Mouse (Mus musculus): Measurements from ENCODE around the gene Hint1. TPM values are rescaled to one million over a fixed set of nuclear protein-coding genes. Genes with fewer than 3 reads are reported as not detected.
"Not testable (repeated sequence)": the region's sequence is repeated elsewhere in the genome, so short reads cannot be mapped to it uniquely, and the experiment has no call there.

Gene Hint1
- polyA plus RNA-seq, 1 experiment from 2014 or later: 851 TPM

DNA sequence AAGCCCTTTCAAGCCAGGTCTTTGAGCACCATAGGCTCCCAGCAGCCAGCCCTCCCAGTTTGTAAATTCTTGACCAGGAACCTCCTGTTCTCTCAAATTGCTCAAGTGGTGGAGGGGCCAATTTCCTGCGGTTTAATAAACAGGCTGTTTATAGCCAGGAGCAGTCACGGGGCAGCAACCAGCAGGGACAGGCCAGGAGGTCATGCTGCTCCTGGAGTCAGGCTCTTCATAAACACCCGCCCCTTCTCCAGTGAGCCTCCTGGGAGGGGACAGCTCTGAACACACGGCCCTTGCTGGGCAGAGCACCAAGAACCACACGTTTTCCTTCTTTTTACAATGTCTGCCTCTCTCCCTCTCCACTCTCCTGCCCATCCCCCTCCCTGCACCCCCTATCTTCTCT lies 18.8 kb downstream of the Hint1 start:
- peak; percentile 72; the same call in 1 of the 2 replicates for ATAC-seq
- no peaks in the 10 kb centered on the region for H3K36me3 ChIP-seq
- WGBS: 17% methylated on average over 5 of the region's 5 CpGs
- no peaks in the 10 kb centered on the region for H3K27me3 ChIP-seq (replicated peaks)
- peak overlapping the region; percentile 57 for H3K27ac ChIP-seq
- peaks cover 18% of the 10 kb centered on the region; the same call in 1 of the 2 replicates for H3K4me1 ChIP-seq (replicated peaks)
- no peak overlapping the region for H3K4me2 ChIP-seq (replicated peaks)
- H3K9ac ChIP-seq: no peak overlapping the region
- no peak overlapping the region for H3K4me3 ChIP-seq (replicated peaks)
- H3K9me3 ChIP-seq: no peaks in the 10 kb centered on the region

DNA sequence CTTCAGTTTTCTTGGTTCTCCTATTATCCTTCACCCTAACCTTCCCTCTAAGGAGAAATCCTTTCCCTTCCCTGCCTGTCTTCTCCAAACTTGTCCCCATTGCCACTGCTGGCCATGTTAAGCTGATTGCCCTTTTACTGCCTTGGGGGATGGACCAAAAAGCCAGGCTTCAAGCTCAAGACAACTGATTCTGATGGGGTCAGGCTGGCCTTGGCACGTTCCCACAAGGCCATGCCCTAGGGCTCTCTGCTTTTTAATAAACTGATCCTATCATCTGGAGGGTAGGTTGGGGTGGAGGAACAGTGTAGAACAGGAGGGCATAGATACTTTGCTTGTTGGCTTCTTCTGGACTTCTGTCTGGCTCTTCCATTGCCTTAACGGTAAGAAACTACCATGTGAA lies 19.2 kb downstream of the Hint1 start:
- Histone ChIP-seq H3K4me2 (replicated peaks) (no peak overlapping the region), H3K27ac (peak overlapping the region; percentile 1; the same call in 1 of the 2 replicates), H3K27me3 (replicated peaks) (no peaks in the 10 kb centered on the region), H3K4me1 (replicated peaks) (peaks cover 18% of the 10 kb centered on the region; the same call in 1 of the 2 replicates), H3K9me3 (no peaks in the 10 kb centered on the region), H3K9ac (no peak overlapping the region), H3K36me3 (no peaks in the 10 kb centered on the region), H3K4me3 (replicated peaks) (no peak overlapping the region)
- no peak for ATAC-seq
- 83% methylated on average over 2 of the region's 2 CpGs for WGBS

DNA sequence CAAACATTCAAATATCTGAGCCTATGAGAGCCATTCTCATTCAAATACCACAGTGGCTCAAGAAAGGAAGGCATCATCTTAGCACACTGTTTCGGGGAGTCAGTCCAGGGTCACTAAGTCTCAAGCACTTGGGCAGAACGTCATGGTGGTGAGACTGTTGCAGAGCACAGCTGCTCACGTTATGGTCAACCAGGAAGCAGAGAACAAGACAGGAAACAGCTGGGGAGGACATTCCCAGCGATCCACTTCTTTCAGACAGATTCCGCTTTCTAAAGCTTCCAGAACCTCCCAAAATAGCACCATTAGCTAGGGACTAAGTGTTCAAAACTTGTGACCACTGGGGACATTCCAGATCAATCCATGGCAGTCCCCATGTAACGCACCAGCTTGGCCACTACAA lies 21.7 kb downstream of the Hint1 start:
- Histone ChIP-seq H3K36me3 (no peaks in the 10 kb centered on the region), H3K4me3 (replicated peaks) (no peak overlapping the region), H3K9ac (no peak overlapping the region), H3K4me1 (replicated peaks) (peaks cover 12% of the 10 kb centered on the region), H3K4me2 (replicated peaks) (no peak overlapping the region), H3K9me3 (no peaks in the 10 kb centered on the region), H3K27ac (no peak overlapping the region), H3K27me3 (replicated peaks) (no peaks in the 10 kb centered on the region)
- 63% methylated on average over 6 of the region's 6 CpGs for WGBS
- no peak for ATAC-seq

DNA sequence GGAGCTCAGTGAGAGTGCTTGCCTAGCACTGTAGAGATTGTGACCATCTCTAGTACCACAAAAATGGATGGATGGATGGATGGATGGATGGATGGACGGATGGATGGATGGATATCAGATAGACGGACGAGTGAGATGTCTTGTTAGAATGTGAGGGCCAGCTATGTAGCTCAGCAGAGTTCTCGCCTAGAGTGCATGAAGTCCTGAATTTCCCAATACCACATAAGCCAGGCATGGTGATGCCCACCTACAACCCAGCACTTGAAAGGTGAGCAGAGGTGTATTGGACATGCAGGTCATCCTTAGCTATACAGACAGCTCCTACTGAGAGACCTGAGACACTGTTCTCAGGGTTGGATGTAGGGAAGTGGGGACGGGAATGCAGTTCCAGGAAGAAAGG lies 25.2 kb downstream of the Hint1 start:
- no peak overlapping the region for H3K9ac ChIP-seq
- no peaks in the 10 kb centered on the region for H3K27me3 ChIP-seq (replicated peaks)
- no peaks in the 10 kb centered on the region for H3K36me3 ChIP-seq
- 83% methylated on average over 5 of the region's 5 CpGs for WGBS
- H3K4me3 ChIP-seq (replicated peaks): no peak overlapping the region
- no peak overlapping the region for H3K27ac ChIP-seq
- ATAC-seq: no peak
- no peak overlapping the region for H3K4me2 ChIP-seq (replicated peaks)
- no peaks in the 10 kb centered on the region for H3K9me3 ChIP-seq
- H3K4me1 ChIP-seq (replicated peaks): peaks cover 4% of the 10 kb centered on the region

DNA sequence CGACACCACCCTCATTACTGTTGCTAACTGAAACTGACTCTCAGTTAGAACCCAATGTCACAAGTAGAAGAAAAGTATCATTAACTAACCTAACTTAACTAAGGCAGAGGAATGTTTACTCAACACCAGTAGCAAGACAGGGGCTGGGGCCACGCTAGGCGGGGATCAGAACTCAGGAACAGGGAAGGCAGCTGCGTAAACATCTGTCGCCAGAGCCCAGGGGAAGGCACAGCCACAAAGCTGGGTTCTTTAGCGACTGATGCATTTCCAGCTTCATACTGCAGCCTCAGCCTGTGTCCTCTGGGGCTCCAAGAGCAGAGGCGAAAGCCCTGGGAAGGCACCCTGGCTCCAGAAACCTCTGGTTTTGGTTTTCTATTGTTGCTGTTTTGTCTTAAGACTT lies 25.9 kb downstream of the Hint1 start:
- Histone ChIP-seq H3K9ac (no peak overlapping the region), H3K4me3 (replicated peaks) (no peak overlapping the region), H3K9me3 (no peaks in the 10 kb centered on the region), H3K27me3 (replicated peaks) (no peaks in the 10 kb centered on the region), H3K4me2 (replicated peaks) (no peak overlapping the region), H3K36me3 (no peaks in the 10 kb centered on the region), H3K4me1 (replicated peaks) (peaks cover 4% of the 10 kb centered on the region), H3K27ac (0 out of 2 replicates have a peak overlapping the region, but pooled peaks have one; percentile 22)
- WGBS: 41% methylated on average over 7 of the region's 7 CpGs
- no peak for ATAC-seq

GRCm38 (mm10) chr11:54894589-54894988 lies 28.4 kb downstream of the Hint1 start:
- no peak overlapping the region for H3K27ac ChIP-seq
- no peaks in the 10 kb centered on the region for H3K36me3 ChIP-seq
- peak; percentile 48; the same call in 1 of the 2 replicates for ATAC-seq
- no peak overlapping the region for H3K4me3 ChIP-seq (replicated peaks)
- H3K9ac ChIP-seq: no peak overlapping the region
- 37% methylated on average over 9 of the region's 9 CpGs for WGBS
- no peak overlapping the region for H3K4me2 ChIP-seq (replicated peaks)
- H3K4me1 ChIP-seq (replicated peaks): peaks cover 4% of the 10 kb centered on the region
- no peaks in the 10 kb centered on the region for H3K27me3 ChIP-seq (replicated peaks)
- no peaks in the 10 kb centered on the region for H3K9me3 ChIP-seq

- not testable (repeated sequence) for H3K4me1 ChIP-seq (replicated peaks); H3K9ac ChIP-seq; H3K27me3 ChIP-seq (replicated peaks); H3K9me3 ChIP-seq; H3K27ac ChIP-seq; H3K4me3 ChIP-seq (replicated peaks); H3K36me3 ChIP-seq; ATAC-seq; H3K4me2 ChIP-seq (replicated peaks)
- WGBS: 85% methylated on average over 3 of the region's 3 CpGs
Measured at GRCm38 (mm10) chr11:54896646-54897045, 30.5 kb downstream of the Hint1 start.

GRCm38 (mm10) chr11:54897470-54897869 lies 31.3 kb downstream of the Hint1 start:
- Histone ChIP-seq H3K4me1 (replicated peaks) (peaks cover 3% of the 10 kb centered on the region), H3K27ac (no peak overlapping the region), H3K4me2 (replicated peaks) (no peak overlapping the region), H3K9me3 (no peaks in the 10 kb centered on the region), H3K36me3 (no peaks in the 10 kb centered on the region), H3K27me3 (replicated peaks) (no peaks in the 10 kb centered on the region), H3K9ac (no peak overlapping the region), H3K4me3 (replicated peaks) (no peak overlapping the region)
- peak; percentile 62 for ATAC-seq
- WGBS: 37% methylated on average over 5 of the region's 5 CpGs

DNA sequence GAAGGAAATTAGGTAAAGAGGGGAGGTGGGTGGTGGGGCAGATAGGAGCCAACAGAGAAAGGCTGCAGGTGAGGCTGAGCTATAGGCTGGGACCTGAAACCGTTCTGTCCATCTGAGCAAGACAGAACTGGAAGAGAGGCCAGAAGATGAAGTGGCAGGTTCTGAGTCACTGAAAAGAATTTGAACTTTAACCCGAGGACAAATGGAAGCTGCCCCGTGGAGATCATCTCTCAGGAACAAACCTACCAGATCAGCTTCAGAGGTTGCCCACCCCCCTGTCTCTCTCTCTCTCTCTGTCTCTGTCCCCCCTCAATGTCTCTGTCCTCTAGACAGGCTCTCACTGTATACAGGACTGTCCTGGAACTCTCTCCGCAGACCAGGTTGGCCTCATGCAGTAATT lies 33.5 kb downstream of the Hint1 start:
- no peaks in the 10 kb centered on the region for H3K9me3 ChIP-seq
- no peak for ATAC-seq
- H3K4me3 ChIP-seq (replicated peaks): no peak overlapping the region
- H3K27me3 ChIP-seq (replicated peaks): no peaks in the 10 kb centered on the region
- peaks cover 22% of the 10 kb centered on the region for H3K4me1 ChIP-seq (replicated peaks)
- no peak overlapping the region for H3K27ac ChIP-seq
- no peak overlapping the region for H3K4me2 ChIP-seq (replicated peaks)
- 66% methylated on average over 4 of the region's 4 CpGs for WGBS
- H3K36me3 ChIP-seq: no peaks in the 10 kb centered on the region
- no peak overlapping the region for H3K9ac ChIP-seq

GRCm38 (mm10) chr11:54902333-54903323 lies 36.4 kb downstream of the Hint1 start, which contains the start of gene Gpx3:
Gene Gpx3, plus strand, starts transcription at chr11:54902453.
- peak within 1 kb of the TSS; percentile 57 for H3K9ac ChIP-seq
- H3K9me3 ChIP-seq: no peaks in the 10 kb centered on the region
- WGBS: 14% methylated on average over 45 of the region's 45 CpGs
- H3K4me3 ChIP-seq (replicated peaks): peak within 1 kb of the TSS; percentile 52
- peak within 1 kb of the TSS; percentile 45; the same call in 1 of the 2 replicates for H3K27ac ChIP-seq
- peak; percentile 89 for ATAC-seq
- H3K4me2 ChIP-seq (replicated peaks): peak within 1 kb of the TSS; percentile 84
- H3K36me3 ChIP-seq: no peaks in the 10 kb centered on the region
- H3K27me3 ChIP-seq (replicated peaks): no peaks in the 10 kb centered on the region
- H3K4me1 ChIP-seq (replicated peaks): peaks cover 41% of the 10 kb centered on the region

GRCm38 (mm10) chr11:54903339-54903738 lies 37.2 kb downstream of the Hint1 start:
- no peak for ATAC-seq
- Histone ChIP-seq H3K4me1 (replicated peaks) (peaks cover 41% of the 10 kb centered on the region), H3K9ac (peak overlapping the region; percentile 57), H3K27me3 (replicated peaks) (no peaks in the 10 kb centered on the region), H3K36me3 (peaks cover 2% of the 10 kb centered on the region; the same call in 1 of the 2 replicates), H3K4me3 (replicated peaks) (peak overlapping the region; percentile 52), H3K9me3 (no peaks in the 10 kb centered on the region), H3K27ac (peak overlapping the region; percentile 44; the same call in 1 of the 2 replicates), H3K4me2 (replicated peaks) (peak overlapping the region; percentile 84)
- 65% methylated on average over 5 of the region's 5 CpGs for WGBS

DNA sequence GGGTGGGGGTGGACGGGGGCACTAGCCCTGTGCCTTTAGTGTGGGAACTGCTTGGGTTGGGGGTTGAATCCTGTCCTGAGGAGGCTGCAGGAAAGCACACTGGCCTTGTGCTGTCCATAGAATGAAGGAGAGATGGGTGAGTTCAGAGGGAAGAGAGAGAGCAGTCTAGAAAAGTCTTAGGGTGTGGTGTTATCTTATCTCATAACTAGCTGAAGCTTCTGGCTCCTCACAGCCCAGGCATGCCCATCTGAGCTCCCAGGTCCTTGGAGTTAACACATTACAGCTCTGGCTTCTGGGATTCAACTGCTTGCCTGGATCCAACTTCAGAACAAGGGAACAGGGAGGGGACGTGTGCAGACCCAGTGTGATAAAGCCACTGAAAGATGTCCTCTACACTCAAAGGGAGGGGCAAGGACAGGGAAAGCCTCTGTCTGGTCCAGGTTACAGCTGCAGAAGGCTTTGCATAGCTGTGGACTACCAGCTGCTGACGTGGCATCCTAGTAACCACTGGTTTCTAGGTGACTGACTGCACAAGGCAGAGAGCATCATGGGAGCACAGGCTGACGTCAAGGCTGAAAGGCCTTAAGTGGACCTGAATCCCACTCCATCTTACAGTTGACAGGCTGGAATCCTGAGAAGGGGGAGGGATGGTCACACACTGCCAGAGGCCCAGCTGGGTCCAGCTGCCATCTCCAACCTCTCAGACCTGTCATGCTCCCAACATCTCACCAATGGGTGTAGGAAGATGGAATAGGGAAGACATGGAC lies 37.9 kb downstream of the Hint1 start:
- Histone ChIP-seq H3K27me3 (replicated peaks) (no peaks in the 10 kb centered on the region), H3K4me3 (replicated peaks) (peak overlapping the region; percentile 52; the same call in 1 of the 2 replicates), H3K27ac (peak overlapping the region; percentile 48), H3K4me2 (replicated peaks) (peak overlapping the region; percentile 84), H3K4me1 (replicated peaks) (peaks cover 41% of the 10 kb centered on the region), H3K9ac (no peak overlapping the region), H3K9me3 (no peaks in the 10 kb centered on the region), H3K36me3 (peaks cover 10% of the 10 kb centered on the region)
- 27% methylated on average over 4 of the region's 4 CpGs for WGBS
- peak; percentile 70 for ATAC-seq

Data from intestine, embryonic 15.5 days (tissue).